Mouse (Mus musculus): ENCODE data around the gene Zscan2.

Zscan2 gene

GRCm38 (mm10) chr7:80882830-80883505 lies 22.2 kb downstream of the Zscan2 start:
- peak; percentile 77 for DNase-seq (ENCODE audit: low read depth, low spot score)

- no peak for DNase-seq (ENCODE audit: low read depth, low spot score)
Observed at GRCm38 (mm10) chr7:80885666-80886065, 24.9 kb downstream of the Zscan2 start.

GRCm38 (mm10) chr7:80888595-80888994 lies 27.9 kb downstream of the Zscan2 start:
- DNase-seq (ENCODE audit: low read depth, low spot score): no peak

- peak; percentile 59 for DNase-seq (ENCODE audit: low read depth, low spot score)
Observed at GRCm38 (mm10) chr7:80889021-80889511, 28.3 kb downstream of the Zscan2 start.

- DNase-seq (ENCODE audit: low read depth, low spot score): no peak
Observed at GRCm38 (mm10) chr7:80889841-80890241, 29.1 kb downstream of the Zscan2 start.

- DNase-seq (ENCODE audit: low read depth, low spot score): no peak
Observed at GRCm38 (mm10) chr7:80893086-80893752, 32.5 kb downstream of the Zscan2 start.

- no peak for DNase-seq (ENCODE audit: low read depth, low spot score)
Observed at GRCm38 (mm10) chr7:80893753-80894129, 33.0 kb downstream of the Zscan2 start.

GRCm38 (mm10) chr7:80894196-80894595 lies 33.5 kb downstream of the Zscan2 start:
- no peak for DNase-seq (ENCODE audit: low read depth, low spot score)

GRCm38 (mm10) chr7:80894815-80895519 lies 34.2 kb downstream of the Zscan2 start:
- no peak for DNase-seq (ENCODE audit: low read depth, low spot score)

GRCm38 (mm10) chr7:80897134-80897533 lies 36.4 kb downstream of the Zscan2 start:
- no peak for DNase-seq (ENCODE audit: low read depth, low spot score)

GRCm38 (mm10) chr7:80897721-80898120 lies 37.0 kb downstream of the Zscan2 start:
- DNase-seq (ENCODE audit: low read depth, low spot score): no peak

GRCm38 (mm10) chr7:80900944-80901501 lies 40.3 kb downstream of the Zscan2 start, which contains the start of gene Wdr73:
Wdr73 (minus strand) TSS chr7:80901269.
- peak; percentile 93 for DNase-seq (ENCODE audit: low read depth, low spot score)

- no peak for DNase-seq (ENCODE audit: low read depth, low spot score)
Observed at GRCm38 (mm10) chr7:80901541-80902274, 41.0 kb downstream of the Zscan2 start.

- DNase-seq (ENCODE audit: low read depth, low spot score): no peak
Observed at GRCm38 (mm10) chr7:80903625-80904422, 43.1 kb downstream of the Zscan2 start.

GRCm38 (mm10) chr7:80904921-80905515 lies 44.3 kb downstream of the Zscan2 start, which contains the start of gene Nmb:
Nmb (minus strand) TSS chr7:80905076.
- peak; percentile 70 for DNase-seq (ENCODE audit: low read depth, low spot score)

- DNase-seq (ENCODE audit: low read depth, low spot score): no peak
Observed at GRCm38 (mm10) chr7:80911053-80911452, 50.3 kb downstream of the Zscan2 start.

GRCm38 (mm10) chr7:80912496-80912895 lies 51.8 kb downstream of the Zscan2 start:
- no peak for DNase-seq (ENCODE audit: low read depth, low spot score)

- DNase-seq (ENCODE audit: low read depth, low spot score): no peak
Observed at GRCm38 (mm10) chr7:80917916-80918465, 57.3 kb downstream of the Zscan2 start.

- DNase-seq (ENCODE audit: low read depth, low spot score): no peak
Observed at GRCm38 (mm10) chr7:80918982-80919646, 58.4 kb downstream of the Zscan2 start.

Data from mesoderm, embryonic 11.5 days (tissue).